Mouse (Mus musculus) liver (tissue): ENCODE data around the gene Rasgef1b.

ENCODE experiments used
- DNase-seq: peaks from one replicate; pipeline ENCODE4 v3.0.0-alpha.2; 2020; ENCODE audit warnings: mixed read lengths

Rasgef1b gene

GRCm38 (mm10) chr5:99279016-99279757 lies 449.7 kb downstream of the Rasgef1b start:
- no peak for DNase-seq

- DNase-seq = no peak
Observed at GRCm38 (mm10) chr5:99278364-99278763, 450.5 kb downstream of the Rasgef1b start.

DNA sequence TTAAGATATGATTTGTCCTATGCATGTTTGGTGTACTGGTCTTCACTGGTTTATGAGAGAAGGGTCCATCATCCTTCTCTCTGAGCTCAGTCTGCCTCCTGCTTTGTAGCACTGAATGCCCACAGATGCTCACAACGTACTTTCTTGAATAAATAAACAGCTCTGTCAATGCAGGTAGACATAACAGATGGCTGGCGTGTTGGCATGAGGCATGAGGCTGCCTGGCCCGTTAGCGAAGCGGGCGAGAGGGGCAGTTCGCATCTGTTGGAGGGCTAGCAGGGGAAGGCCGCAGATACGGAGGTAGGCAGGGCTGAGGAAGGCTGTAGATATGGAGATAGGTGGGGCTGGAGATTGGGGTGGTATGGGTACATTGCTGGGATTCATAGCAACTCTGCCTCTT lies 451.3 kb downstream of the Rasgef1b start:
- DNase-seq = no peak

- no peak for DNase-seq
Observed at GRCm38 (mm10) chr5:99274119-99274563, 454.7 kb downstream of the Rasgef1b start.

DNA sequence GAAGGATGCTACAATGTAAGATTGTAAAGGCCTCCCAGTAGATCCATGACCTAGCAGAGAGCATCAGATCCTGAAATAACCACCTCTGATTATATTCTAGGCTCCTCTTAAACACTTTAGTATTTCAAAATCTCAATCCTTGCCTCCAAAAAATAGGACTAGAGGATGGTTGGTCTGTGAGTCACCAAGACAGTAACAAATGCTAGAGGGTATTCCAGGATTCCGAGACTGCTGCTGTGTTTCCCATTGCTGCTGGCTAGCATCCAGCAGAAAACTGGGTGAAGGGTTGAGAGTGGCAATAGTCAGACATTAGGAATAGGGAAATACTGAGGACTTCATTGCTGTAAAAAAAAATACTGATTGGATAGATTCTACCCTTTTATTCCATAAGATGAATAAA lies 457.3 kb downstream of the Rasgef1b start:
- DNase-seq = no peak

DNA sequence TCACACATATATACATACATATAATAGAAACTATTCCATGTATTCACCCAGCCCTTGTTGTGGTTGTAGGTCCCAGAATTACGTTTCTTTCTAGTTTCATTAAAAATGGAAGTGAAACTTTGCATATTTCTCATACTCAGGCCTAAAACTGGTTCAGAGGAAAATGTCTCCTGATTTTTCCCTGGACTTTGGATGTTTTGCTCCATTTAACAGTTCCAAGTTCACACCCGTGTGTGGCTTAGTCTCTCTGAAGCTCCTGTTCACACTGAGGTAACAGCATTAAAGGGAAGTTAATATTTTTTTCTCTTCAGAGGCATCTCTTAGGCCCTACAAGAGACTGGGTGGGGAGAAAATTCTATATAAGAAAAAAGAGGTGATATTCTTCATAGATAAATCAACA lies 459.7 kb downstream of the Rasgef1b start:
- DNase-seq = no peak

GRCm38 (mm10) chr5:99267338-99267737 lies 461.5 kb downstream of the Rasgef1b start:
- no peak for DNase-seq

GRCm38 (mm10) chr5:99266301-99266700 lies 462.6 kb downstream of the Rasgef1b start:
- no peak for DNase-seq

DNA sequence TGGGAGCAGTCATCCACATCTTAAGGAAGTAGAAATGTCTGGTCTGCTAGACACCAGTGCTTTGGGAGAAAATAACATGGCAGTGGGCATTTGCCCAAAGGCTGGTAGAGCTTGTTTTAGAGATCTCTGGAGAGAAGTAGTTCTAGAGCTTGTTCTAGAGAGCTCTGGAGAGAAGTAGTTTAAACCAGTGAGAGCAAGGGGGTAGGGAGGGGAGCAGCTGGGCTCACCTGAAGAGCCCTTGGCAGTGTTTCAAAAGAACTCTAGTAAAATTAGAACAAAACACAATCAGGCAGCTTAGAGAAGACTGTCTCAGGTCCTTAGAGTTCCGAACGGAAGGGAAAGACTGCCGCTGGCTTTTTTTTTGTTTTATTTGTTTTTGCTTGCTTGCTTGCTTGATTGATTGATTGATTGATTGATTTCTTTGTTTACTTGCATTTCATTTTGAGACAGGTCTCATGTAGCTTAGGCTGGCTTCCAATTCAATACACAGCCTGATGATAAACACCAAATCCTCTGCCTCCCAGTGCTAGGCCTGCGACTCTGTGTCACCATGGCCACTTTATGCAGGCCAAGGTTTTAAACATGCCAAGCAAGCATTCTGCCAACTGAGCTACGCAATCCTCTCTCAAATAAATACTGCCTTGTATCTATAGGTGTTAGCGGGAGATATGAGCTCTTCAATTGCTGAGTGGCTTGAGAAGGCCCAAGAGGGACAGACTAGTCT lies 466.5 kb downstream of the Rasgef1b start:
- DNase-seq = no peak

DNA sequence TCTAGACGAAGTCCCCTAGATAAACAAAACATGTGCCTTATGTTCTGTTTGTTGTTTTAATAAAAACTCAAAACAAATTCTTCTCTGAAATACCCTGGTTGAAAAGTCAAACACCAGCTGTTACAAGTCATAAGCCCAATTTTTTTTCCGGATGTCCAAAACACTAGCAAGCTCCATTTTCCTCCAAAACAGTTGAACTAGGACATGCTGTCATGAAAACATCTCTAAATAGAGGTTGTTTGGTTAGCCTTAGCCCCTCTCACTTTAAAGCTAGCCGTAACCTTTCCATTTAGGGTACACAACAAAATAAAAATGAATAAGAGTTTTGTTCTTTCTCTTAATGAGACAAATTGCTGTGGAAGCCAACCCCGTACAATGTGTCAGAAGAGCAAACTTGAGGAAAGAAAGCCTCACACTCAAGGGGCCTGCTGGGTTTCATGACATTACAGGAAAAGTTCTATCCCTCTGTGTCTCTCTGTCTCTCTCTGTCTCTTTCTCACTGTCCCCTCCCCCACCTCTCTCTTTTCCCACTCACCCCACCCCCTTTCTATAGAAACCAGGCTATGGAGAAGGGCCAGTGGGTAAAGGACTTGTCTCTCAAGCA lies 467.6 kb downstream of the Rasgef1b start:
- DNase-seq = no peak

- no peak for DNase-seq
Observed at GRCm38 (mm10) chr5:99258003-99258500, 470.8 kb downstream of the Rasgef1b start.

DNA sequence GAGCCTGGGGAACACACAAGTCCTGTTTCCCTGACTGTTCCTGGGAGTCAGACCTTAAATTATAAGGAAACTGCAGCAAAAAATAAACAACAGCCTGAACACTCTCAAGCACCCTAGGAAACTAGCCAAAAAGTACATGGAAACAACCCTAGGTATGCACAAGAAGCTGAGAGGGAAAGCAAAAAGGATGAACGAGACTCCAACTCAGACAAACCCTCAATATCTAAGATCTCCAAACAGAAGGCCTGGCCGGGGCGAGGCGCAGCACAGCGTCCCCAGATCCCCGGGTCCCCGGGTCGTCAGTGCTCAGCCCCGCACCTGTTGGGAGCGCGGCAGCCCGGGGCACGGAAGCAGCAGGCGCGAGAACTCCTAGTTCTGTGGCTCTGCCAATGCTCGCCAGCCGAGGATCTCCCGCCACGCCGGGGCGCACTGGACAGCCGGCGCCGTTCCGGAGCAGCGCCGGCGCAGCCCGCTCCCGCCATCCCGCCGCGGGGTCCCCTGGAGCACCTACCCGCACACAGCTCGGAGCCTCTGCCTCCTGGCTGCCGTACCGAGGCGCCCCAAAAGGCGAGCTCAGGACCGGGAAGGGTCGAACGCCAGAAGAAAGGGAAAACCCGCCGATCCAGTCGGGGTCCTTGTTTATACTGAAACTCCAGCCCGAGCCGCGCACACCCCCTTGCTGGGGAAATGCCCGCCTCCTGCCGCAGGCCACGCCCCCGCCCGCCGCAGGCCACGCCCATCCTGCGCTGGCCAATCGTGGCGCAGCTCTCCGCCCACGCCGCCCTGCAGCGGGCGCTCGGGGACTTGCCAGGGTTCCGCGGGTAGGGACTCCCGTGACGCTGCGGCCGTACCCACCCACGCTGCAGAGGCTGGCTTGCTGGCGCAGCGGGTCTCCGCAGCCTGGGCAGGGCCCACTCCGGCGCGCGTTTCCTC lies 476.4 kb downstream of the Rasgef1b start:
- DNase-seq = peak; percentile 94

- no peak for DNase-seq
Observed at GRCm38 (mm10) chr5:99251379-99252202, 477.3 kb downstream of the Rasgef1b start.

DNA sequence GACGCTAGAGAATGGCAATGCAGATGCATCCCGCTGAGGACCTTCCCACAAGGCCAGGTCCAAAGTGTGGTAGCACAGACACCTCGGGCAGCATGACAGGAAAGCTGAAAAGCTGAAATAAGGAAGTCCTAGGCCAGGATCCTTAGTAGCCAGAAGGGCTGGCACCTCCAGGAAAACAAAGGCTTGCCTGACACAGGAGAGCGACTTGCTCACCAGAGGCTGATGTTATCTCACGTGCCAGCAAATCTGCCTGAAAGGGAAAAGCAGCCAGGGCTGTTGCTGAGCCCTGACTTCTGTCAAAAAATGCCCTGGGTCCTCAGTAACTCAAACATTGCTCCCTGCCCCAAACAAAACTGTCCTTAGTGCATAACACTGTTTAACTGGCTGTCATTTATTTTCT lies 478.0 kb downstream of the Rasgef1b start:
- DNase-seq = no peak

DNA sequence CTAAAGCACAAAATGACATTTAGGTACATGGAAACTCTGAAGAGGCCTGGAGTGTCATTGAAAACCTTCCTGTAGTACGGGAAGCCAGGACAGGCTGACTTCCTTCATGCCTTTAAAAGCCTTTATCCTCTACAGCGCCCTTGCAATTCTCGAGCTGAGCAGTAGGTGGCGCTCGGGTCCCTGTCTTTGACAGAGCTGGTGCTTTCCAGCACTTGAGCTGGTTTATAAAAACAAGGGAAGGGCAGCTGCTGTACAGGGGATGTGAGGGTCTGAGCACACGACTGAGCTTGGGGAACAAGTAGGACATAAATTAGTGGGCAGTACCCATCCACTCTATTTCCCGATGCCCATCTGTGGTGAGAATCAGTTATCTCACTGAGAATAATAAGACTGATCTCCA lies 480.4 kb downstream of the Rasgef1b start:
- DNase-seq = peak; percentile 92

DNA sequence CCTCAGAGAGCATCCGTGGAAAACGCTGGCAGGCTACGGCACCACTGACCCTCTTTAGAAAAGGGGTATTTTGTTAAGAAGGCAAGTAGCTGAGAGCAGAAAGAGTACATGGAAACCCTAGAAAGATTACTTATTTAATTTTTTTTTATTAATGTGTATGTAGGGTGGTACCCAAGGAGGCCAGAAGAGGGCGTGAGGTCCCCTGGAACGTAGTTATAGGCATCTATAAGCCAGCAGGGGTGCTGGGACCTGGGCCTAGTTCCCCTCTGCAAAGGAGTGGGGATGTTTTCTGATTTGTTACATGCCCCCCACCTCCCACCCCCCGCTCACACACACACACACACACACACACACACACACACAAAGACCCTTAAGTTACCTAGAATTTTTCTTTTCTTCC lies 480.9 kb downstream of the Rasgef1b start:
- no peak for DNase-seq

- no peak for DNase-seq
Observed at GRCm38 (mm10) chr5:99247441-99247840, 481.4 kb downstream of the Rasgef1b start.

GRCm38 (mm10) chr5:99246972-99247371 lies 481.9 kb downstream of the Rasgef1b start:
- DNase-seq = no peak

DNA sequence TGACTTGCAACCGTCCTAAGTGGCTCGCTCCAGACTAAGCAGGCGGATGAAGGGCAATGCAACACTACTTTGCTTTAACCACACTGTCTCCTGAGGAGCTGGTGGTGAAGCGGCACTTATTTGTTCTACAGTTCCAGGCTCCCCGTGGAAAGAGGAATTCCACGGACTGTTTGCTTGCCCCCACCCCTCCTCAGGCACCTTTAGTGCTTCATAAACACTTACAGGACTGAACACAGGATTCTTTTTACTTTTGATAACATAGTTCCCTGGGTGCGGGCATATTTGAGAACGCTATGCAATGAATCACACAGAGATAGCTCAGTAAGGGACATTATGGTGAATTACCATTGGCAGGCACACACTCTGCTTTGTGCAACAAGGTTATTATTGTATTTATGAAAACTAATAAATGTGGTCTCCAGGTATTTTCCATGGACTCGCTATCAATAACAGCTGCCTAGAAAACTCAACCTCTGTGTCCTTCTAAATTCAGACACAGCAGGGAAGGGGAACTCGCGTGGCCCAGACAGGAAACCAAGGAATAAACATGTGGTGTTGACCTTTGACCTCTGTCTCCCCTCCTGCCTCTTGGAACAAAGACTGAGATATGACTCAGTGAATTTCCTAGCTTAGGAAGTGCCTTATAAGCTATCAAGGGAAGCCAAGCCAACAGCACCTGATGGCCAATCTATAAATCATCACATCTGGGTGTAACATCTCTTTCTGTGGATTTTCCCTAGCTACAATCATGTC lies 486.7 kb downstream of the Rasgef1b start:
- no peak for DNase-seq

DNA sequence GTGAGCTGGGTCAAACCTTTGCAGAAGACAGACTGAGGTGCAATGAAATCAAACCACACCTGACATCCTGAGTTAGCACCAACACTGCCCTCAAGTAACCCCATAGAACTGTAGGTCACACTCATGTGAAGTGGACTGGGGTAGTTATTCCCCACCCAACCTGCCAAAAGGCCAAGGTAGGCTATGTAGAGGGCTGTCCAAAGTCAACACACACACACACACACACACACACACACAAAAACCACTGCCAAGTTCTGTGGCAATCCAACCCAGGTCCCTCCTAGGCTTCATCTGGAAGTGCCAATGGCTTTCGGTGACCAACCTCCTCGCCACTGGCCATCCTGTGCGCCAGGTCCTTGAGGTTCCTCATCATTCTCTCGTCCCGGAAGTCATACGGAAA lies 488.4 kb downstream of the Rasgef1b start:
- DNase-seq = no peak

- no peak for DNase-seq
Observed at GRCm38 (mm10) chr5:99239677-99240076, 489.2 kb downstream of the Rasgef1b start.
